Mouse (Mus musculus) MEL (cell line): ENCODE measurements around the gene Clasrp. TPM values are rescaled to one million over a fixed set of nuclear protein-coding genes. Genes with fewer than 3 reads are reported as not detected.

Experiments used
- DNase-seq: peaks from one replicate; pipeline ENCODE4 v3.0.0; 2011; ENCODE audit warnings: low read depth, low spot score
- H3K27ac ChIP-seq: 2 replicates; pipeline ENCODE4 v1.5.1; 2012; ENCODE audit warnings: low read depth, mild to moderate bottlenecking, control low read depth, low read length, moderate library complexity; ENCODE audit not compliant: control insufficient read depth
- H3K27me3 ChIP-seq, 2 experiments: fragments of 150-350 bp in 1 of 2; sonication (generic) in 1 of 2; 2 replicates each; pipeline ENCODE4 v1.6.1; 2012; ENCODE audit warnings: low read length in 2 of 2, mild to moderate bottlenecking in 2 of 2, improper control_type of control experiment in 1 of 2, moderate library complexity in 1 of 2; ENCODE audit not compliant: insufficient read depth in 2 of 2, control insufficient read depth in 1 of 2
- H3K36me3 ChIP-seq, 2 experiments: 2 replicates each; pipeline ENCODE4 v1.6.1; 2012 to 2014; ENCODE audit warnings: low read length in 2 of 2, improper control_type of control experiment in 1 of 2, inconsistent platforms in 1 of 2, mild to moderate bottlenecking in 1 of 2; ENCODE audit not compliant: insufficient read depth in 2 of 2, control insufficient read depth in 1 of 2
- H3K4me1 ChIP-seq, 2 experiments: fragments of 150-350 bp in 1 of 2; sonication (generic) in 1 of 2; 2 replicates each; pipeline ENCODE4 v1.6.1; 2012; ENCODE audit warnings: low read length in 2 of 2, improper control_type of control experiment in 1 of 2, mild to moderate bottlenecking in 1 of 2; ENCODE audit not compliant: insufficient read depth in 2 of 2, control insufficient read depth in 1 of 2
- H3K4me3 ChIP-seq, 2 experiments: fragments of 150-350 bp in 1 of 2; sonication (generic) in 1 of 2; 2 replicates each; pipeline ENCODE4 v1.5.1; 2012; ENCODE audit warnings: low read depth in 2 of 2, low read length in 2 of 2, mild to moderate bottlenecking in 2 of 2, moderate library complexity in 2 of 2, control low read depth in 1 of 2, improper control_type of control experiment in 1 of 2; ENCODE audit not compliant: control insufficient read depth in 1 of 2, insufficient read depth in 1 of 2
- H3K79me2 ChIP-seq: 2 replicates; pipeline ENCODE4 v1.6.1; 2012; ENCODE audit warnings: mild to moderate bottlenecking, low read length, moderate library complexity; ENCODE audit not compliant: control insufficient read depth, poor library complexity, insufficient read depth
- H3K9ac ChIP-seq: 2 replicates; pipeline ENCODE4 v1.6.1; 2012; ENCODE audit warnings: low read depth, mild to moderate bottlenecking, control low read depth, low read length, moderate library complexity; ENCODE audit not compliant: control insufficient read depth, poor library complexity, severe bottlenecking
- H3K9me3 ChIP-seq: fragments of 150-350 bp; sonication (generic); replicated peaks from 2 replicates; pipeline ENCODE4 v1.6.1; 2012; ENCODE audit warnings: mild to moderate bottlenecking, low read length, improper control_type of control experiment, moderate library complexity; ENCODE audit not compliant: insufficient read depth
- BHLHE40 ChIP-seq: IDR thresholded peaks from 2 replicates; pipeline ENCODE4 v1.6.1; 2012; ENCODE audit warnings: low read depth, mild to moderate bottlenecking, inconsistent platforms, low read length, improper control_type of control experiment, borderline replicate concordance
- CHD1 ChIP-seq: IDR thresholded peaks from 2 replicates; pipeline ENCODE4 v1.6.1; 2012; ENCODE audit warnings: low read depth, mild to moderate bottlenecking, inconsistent platforms, low read length, improper control_type of control experiment
- CTCF ChIP-seq, 3 experiments: IDR thresholded peaks in 2 of 3; conservative IDR thresholded peaks in 1 of 3; 2 replicates each; pipeline ENCODE4 v1.5.1; 2011 to 2012; ENCODE audit warnings: low read length in 3 of 3, low read depth in 2 of 3, mild to moderate bottlenecking in 2 of 3, improper control_type of control experiment in 1 of 3, inconsistent platforms in 1 of 3, mixed read lengths in 1 of 3, moderate library complexity in 1 of 3; ENCODE audit not compliant: control insufficient read depth in 1 of 3, insufficient read depth in 1 of 3, poor library complexity in 1 of 3, severe bottlenecking in 1 of 3
- GATA1 ChIP-seq: IDR thresholded peaks from 2 replicates; pipeline ENCODE4 v1.6.1; 2011; ENCODE audit warnings: low read depth, low read length, improper control_type of control experiment
- JUND ChIP-seq: IDR thresholded peaks from 2 replicates; pipeline ENCODE4 v1.6.1; 2011; ENCODE audit warnings: low read depth, mild to moderate bottlenecking, improper control_type of control experiment, low read length
- MAX ChIP-seq: IDR thresholded peaks from 2 replicates; pipeline ENCODE4 v1.6.1; 2011; ENCODE audit warnings: low read length, improper control_type of control experiment
- MEF2A ChIP-seq: IDR thresholded peaks from 2 replicates; pipeline ENCODE4 v1.6.1; 2014; ENCODE audit warnings: low read depth, mild to moderate bottlenecking, inconsistent platforms, low read length, improper control_type of control experiment; ENCODE audit not compliant: poor library complexity, insufficient replicate concordance, severe bottlenecking; ENCODE audit errors: extremely low read depth
- MXI1 ChIP-seq: IDR thresholded peaks from 2 replicates; pipeline ENCODE4 v1.6.1; 2011; ENCODE audit warnings: mild to moderate bottlenecking, low read depth, low read length, improper control_type of control experiment
- MYC ChIP-seq: IDR thresholded peaks from 2 replicates; pipeline ENCODE4 v1.6.1; 2011; ENCODE audit warnings: low read depth, mild to moderate bottlenecking, low read length, improper control_type of control experiment, moderate library complexity
- NRF1 ChIP-seq: IDR thresholded peaks from 2 replicates; pipeline ENCODE4 v1.6.1; 2014; ENCODE audit warnings: low read depth, mild to moderate bottlenecking, inconsistent platforms, low read length, improper control_type of control experiment, moderate library complexity; ENCODE audit not compliant: poor library complexity, insufficient read depth, severe bottlenecking
- POLR2A ChIP-seq, 2 experiments: IDR thresholded peaks; 2 replicates each; pipeline ENCODE4 v1.6.1; 2011 to 2012; ENCODE audit warnings: low read length in 2 of 2, mild to moderate bottlenecking in 2 of 2, control low read depth in 1 of 2, improper control_type of control experiment in 1 of 2, low read depth in 1 of 2, moderate library complexity in 1 of 2; ENCODE audit not compliant: control insufficient read depth in 1 of 2, insufficient read depth in 1 of 2, poor library complexity in 1 of 2
- RAD21 ChIP-seq: IDR thresholded peaks from 2 replicates; pipeline ENCODE4 v1.6.1; 2011; ENCODE audit warnings: mild to moderate bottlenecking, low read depth, low read length, improper control_type of control experiment
- RCOR1 ChIP-seq: IDR thresholded peaks from 2 replicates; pipeline ENCODE4 v1.6.1; 2012; ENCODE audit warnings: low read depth, mild to moderate bottlenecking, inconsistent platforms, low read length, improper control_type of control experiment
- SIN3A ChIP-seq: IDR thresholded peaks from 2 replicates; pipeline ENCODE4 v1.6.1; 2012; ENCODE audit warnings: low read length, improper control_type of control experiment, inconsistent platforms
- SMC3 ChIP-seq: IDR thresholded peaks from 2 replicates; pipeline ENCODE4 v1.6.1; 2011; ENCODE audit warnings: low read depth, low read length, improper control_type of control experiment
- TCF12 ChIP-seq: IDR thresholded peaks from 2 replicates; pipeline ENCODE4 v1.6.1; 2014; ENCODE audit warnings: low read depth, mild to moderate bottlenecking, inconsistent platforms, low read length, improper control_type of control experiment, moderate library complexity
- USF1 ChIP-seq: IDR thresholded peaks from 2 replicates; pipeline ENCODE4 v1.6.1; 2014; ENCODE audit warnings: low read depth, mild to moderate bottlenecking, inconsistent platforms, low read length, improper control_type of control experiment, moderate library complexity
- USF2 ChIP-seq, 2 experiments: IDR thresholded peaks; 2 replicates each; pipeline ENCODE4 v1.6.1; 2011 to 2012; ENCODE audit warnings: improper control_type of control experiment in 2 of 2, low read length in 2 of 2, borderline replicate concordance in 1 of 2, inconsistent platforms in 1 of 2, low read depth in 1 of 2, mild to moderate bottlenecking in 1 of 2; ENCODE audit not compliant: insufficient read depth in 1 of 2
- ZC3H11A ChIP-seq: IDR thresholded peaks from 2 replicates; pipeline ENCODE4 v1.6.1; 2012; ENCODE audit warnings: low read depth, mild to moderate bottlenecking, inconsistent platforms, low read length, improper control_type of control experiment
- ZKSCAN1 ChIP-seq: IDR thresholded peaks from 2 replicates; pipeline ENCODE4 v1.6.1; 2012; ENCODE audit warnings: low read depth, mild to moderate bottlenecking, inconsistent platforms, low read length, improper control_type of control experiment, moderate library complexity
- polyA plus RNA-seq, 2 experiments: library from polyadenylated mRNA; stranded (reverse) in 1 of 2; unstranded in 1 of 2; fragments of >175 nt in 1 of 2; fragments of >200 nt in 1 of 2; gene quantifications; 2 replicates each; pipeline versions ENCODE4 v1.2.1 to v1.2.4; 2012; ENCODE audit warnings: low replicate concordance in 2 of 2, low read depth in 1 of 2; ENCODE audit not compliant: insufficient read length in 2 of 2, insufficient read depth in 1 of 2, missing spikeins in 1 of 2
- total RNA-seq: library from RNA; depleted of rRNA; stranded (reverse); fragments of 300-350 nt; gene quantifications from 2 replicates; pipeline ENCODE4 v1.2.3, GENCODE M21; 2012

Clasrp gene
- total and polyA plus RNA-seq, 3 experiments: 31.1 to 62.2 TPM; not detected in 1

DNA sequence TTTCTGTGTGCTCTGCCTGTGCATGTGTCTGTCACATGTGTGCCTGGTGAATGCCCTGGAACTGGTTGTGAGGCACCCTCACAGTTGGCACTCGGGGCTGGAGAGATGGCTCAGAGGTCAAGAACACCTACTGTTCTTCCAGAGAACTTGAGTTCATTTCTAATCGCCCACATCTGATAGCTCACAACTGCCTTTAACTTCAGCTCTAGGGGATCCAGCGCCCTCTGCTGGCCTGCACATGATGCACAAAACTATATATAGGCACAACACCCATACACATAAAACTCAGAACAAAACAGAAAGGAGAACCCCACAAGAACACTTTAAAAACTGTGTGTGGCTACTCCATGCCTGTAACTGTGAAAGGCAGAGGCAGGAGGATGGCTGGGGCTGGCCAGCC, 15.1 kb downstream of the Clasrp start:
- Histone ChIP-seq H3K27me3 (no peaks in the 10 kb centered on the region), H3K79me2 (no peaks in the 10 kb centered on the region), H3K27ac (no peak overlapping the region; the same call in 1 of the 2 replicates), H3K9ac (no peak overlapping the region), H3K9me3 (no peaks in the 10 kb centered on the region), H3K4me1 (peaks cover 0 to 8% of the 10 kb centered on the region in 2 experiments; a peak in 2 of 4 replicates), H3K4me3 (no peak overlapping the region), H3K36me3 (peaks cover 3% of the 10 kb centered on the region in 2 experiments; a peak in 3 of 4 replicates)
- TF ChIP-seq MYC: 0 out of 2 replicates have a peak, but pooled peaks have one; percentile 19
- no peak for TF ChIP-seq TCF12
- peak; percentile 70 to 94 (median 85) for TF ChIP-seq CTCF (IDR thresholded peaks at IDR 0.05 in 2 of 3, conservative IDR thresholded peaks at IDR 0.05 in 1 of 3; ENCODE audit: control insufficient read depth in 1 of 3, insufficient read depth in 1 of 3, low read depth in 2 of 3, low read length in 3 of 3, poor library complexity in 1 of 3, severe bottlenecking in 1 of 3)
- TF ChIP-seq NRF1: no peak
- TF ChIP-seq ZC3H11A: peak; percentile 46
- peak; percentile 57 for TF ChIP-seq RAD21
- TF ChIP-seq MEF2A: 0 out of 2 replicates have a peak, but pooled peaks have one; percentile 9
- TF ChIP-seq JUND: no peak
- 0 out of 2 replicates have a peak, but pooled peaks have one; percentile 13 for TF ChIP-seq BHLHE40
- TF ChIP-seq SMC3: peak; percentile 84
- TF ChIP-seq RCOR1: no peak
- no peak for TF ChIP-seq CHD1
- TF ChIP-seq MAX: peak; percentile 51; the same call in 1 of the 2 replicates
- no peak for TF ChIP-seq USF2 (IDR thresholded peaks at IDR 0.05; ENCODE audit: borderline replicate concordance in 1 of 2, insufficient read depth in 1 of 2, low read depth in 1 of 2, low read length in 2 of 2)
- TF ChIP-seq SIN3A: 0 out of 2 replicates have a peak, but pooled peaks have one; percentile 20
- no peak for TF ChIP-seq GATA1
- no peak for TF ChIP-seq POLR2A (IDR thresholded peaks at IDR 0.05; ENCODE audit: control insufficient read depth in 1 of 2, insufficient read depth in 1 of 2, low read depth in 1 of 2, low read length in 2 of 2, poor library complexity in 1 of 2)
- TF ChIP-seq MXI1: 0 out of 2 replicates have a peak, but pooled peaks have one; percentile 19
- TF ChIP-seq ZKSCAN1: no peak
- TF ChIP-seq USF1: 0 out of 2 replicates have a peak, but pooled peaks have one; percentile 19
- peak; percentile 84 for DNase-seq
